Mouse (Mus musculus) spleen, postnatal 36 days (tissue): Measurements from ENCODE around the gene Bbs5.
"Not testable (repeated sequence)": the region's sequence is repeated elsewhere in the genome, so short reads cannot be mapped to it uniquely, and the experiment has no call there.

Source experiments
- DNase-seq, 2 experiments: peaks; one replicate each; pipeline ENCODE4 v3.0.0; 2022; ENCODE audit warnings: low spot score in 2 of 2, mixed read lengths in 1 of 2

Gene Bbs5

GRCm38 (mm10) chr2:69669853-69670252 lies 22.9 kb downstream of the Bbs5 start, which contains the start of gene Klhl41:
Gene Klhl41, plus strand, starts transcription at chr2:69670120.
- DNase-seq = no peak

GRCm38 (mm10) chr2:69673723-69674122 lies 26.8 kb downstream of the Bbs5 start:
- no peak for DNase-seq

GRCm38 (mm10) chr2:69675266-69675665 lies 28.3 kb downstream of the Bbs5 start:
- no peak for DNase-seq

- no peak for DNase-seq
These were observed 29.7 kb downstream of the Bbs5 start for GRCm38 (mm10) chr2:69676713-69677112.

- not testable (repeated sequence) for DNase-seq
These were observed 30.2 kb downstream of the Bbs5 start for GRCm38 (mm10) chr2:69677215-69677614.

- no peak for DNase-seq
These were observed 33.0 kb downstream of the Bbs5 start for GRCm38 (mm10) chr2:69679990-69680389.

GRCm38 (mm10) chr2:69681931-69682330 lies 35.0 kb downstream of the Bbs5 start:
- DNase-seq = no peak

- no peak for DNase-seq
These were observed 36.2 kb downstream of the Bbs5 start for GRCm38 (mm10) chr2:69683036-69683805.

- DNase-seq = no peak
These were observed 37.5 kb downstream of the Bbs5 start for GRCm38 (mm10) chr2:69684488-69684887.

GRCm38 (mm10) chr2:69690214-69690613 lies 43.2 kb downstream of the Bbs5 start:
- no peak for DNase-seq

- DNase-seq = no peak
These were observed 43.9 kb downstream of the Bbs5 start for GRCm38 (mm10) chr2:69690843-69691242.

- DNase-seq = no peak
These were observed 46.5 kb downstream of the Bbs5 start for GRCm38 (mm10) chr2:69693501-69693900.

- no peak for DNase-seq
These were observed 53.5 kb downstream of the Bbs5 start for GRCm38 (mm10) chr2:69700446-69700845.

- DNase-seq = no peak
These were observed 65.2 kb downstream of the Bbs5 start for GRCm38 (mm10) chr2:69712171-69712570.

GRCm38 (mm10) chr2:69712981-69713625 lies 66.1 kb downstream of the Bbs5 start, which contains the start of gene Fastkd1:
Gene Fastkd1, minus strand, starts transcription at chr2:69713516.
- peak; percentile 85 to 88 for DNase-seq

- no peak for DNase-seq
These were observed 66.6 kb downstream of the Bbs5 start for GRCm38 (mm10) chr2:69713626-69714014.

GRCm38 (mm10) chr2:69714126-69714525 lies 67.2 kb downstream of the Bbs5 start:
- no peak for DNase-seq

- no peak for DNase-seq
These were observed 69.5 kb downstream of the Bbs5 start for GRCm38 (mm10) chr2:69716483-69716882.
